Mouse (Mus musculus) heart, postnatal 0 days (tissue): ENCODE data around the gene Pipox.

Experiments used
- CTCF ChIP-seq: IDR thresholded peaks from 2 replicates; pipeline ENCODE4 v1.5.1; 2016; ENCODE audit warnings: antibody characterized with exemption, control low read depth, low read depth
- EP300 ChIP-seq: IDR thresholded peaks from 2 replicates; pipeline ENCODE4 v1.6.1; 2016; ENCODE audit warnings: antibody characterized with exemption, low read depth

- TF ChIP-seq CTCF (no peak), EP300 (no peak)
These were observed 10.8 kb upstream of the Pipox start for GRCm38 (mm10) chr11:77904707-77905106.
